Mouse (Mus musculus) frontal cortex, postnatal 14 days (tissue): Measurements from ENCODE around the gene Olfr738.

Source experiments
- DNase-seq, 2 experiments: peaks; one replicate each; pipeline ENCODE4 v3.0.0; 2022; ENCODE audit warnings: low spot score in 2 of 2

The Olfr738 gene

GRCm38 (mm10) chr14:50407268-50407667, at the start of gene Olfr738:
Gene Olfr738, plus strand, starts transcription at chr14:50407568.
- no peak for DNase-seq

- no peak for DNase-seq
These were observed 49.8 kb upstream of the Olfr738 start, which contains the start of gene Tlr11 for GRCm38 (mm10) chr14:50357593-50357992. Gene Tlr11, plus strand, starts transcription at chr14:50357914.

- DNase-seq, result no peak
These were observed 46.9 kb upstream of the Olfr738 start for GRCm38 (mm10) chr14:50360480-50360879.

DNA sequence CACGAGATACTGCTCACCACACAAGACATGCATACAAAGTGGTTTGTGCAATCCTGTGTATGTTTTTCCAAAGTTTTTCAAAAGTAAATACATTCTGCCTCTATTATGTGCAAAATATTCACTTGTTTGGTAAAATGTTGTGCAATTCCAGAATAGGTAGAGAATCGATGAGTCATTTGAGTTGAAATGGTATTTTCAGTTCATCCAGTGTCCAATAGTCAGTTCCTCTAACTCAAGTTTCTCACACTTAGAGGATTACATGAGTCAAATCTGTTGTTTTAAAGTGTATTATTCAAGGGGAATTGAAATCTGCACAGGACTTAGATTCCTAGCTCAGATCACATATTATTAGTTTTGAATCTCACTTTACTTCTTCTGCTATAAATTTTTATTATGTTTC, 43.8 kb upstream of the Olfr738 start:
- no peak for DNase-seq

DNA sequence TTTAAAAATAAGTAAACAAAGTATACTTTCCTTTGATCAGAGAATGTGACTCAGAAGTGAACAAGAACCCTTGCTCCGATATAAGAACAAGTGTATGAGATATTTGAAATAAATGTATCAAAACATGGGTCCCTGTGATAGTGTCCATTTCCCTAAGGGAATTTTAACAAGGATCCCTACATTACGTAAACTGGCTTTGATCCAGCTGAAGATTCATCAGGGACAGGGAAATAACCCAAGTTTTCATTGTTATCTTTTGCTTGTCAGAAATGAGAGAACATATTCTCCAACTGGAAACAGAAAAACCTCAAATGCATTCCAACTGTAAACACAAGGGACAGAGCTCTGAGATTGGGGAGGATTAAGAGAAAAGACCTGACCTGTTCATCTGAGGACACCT, 26.5 kb upstream of the Olfr738 start, which contains the start of gene Olfr736:
Gene Olfr736, plus strand, starts transcription at position 301 of the 400 bp plus-strand sequence.
- DNase-seq, result no peak

DNA sequence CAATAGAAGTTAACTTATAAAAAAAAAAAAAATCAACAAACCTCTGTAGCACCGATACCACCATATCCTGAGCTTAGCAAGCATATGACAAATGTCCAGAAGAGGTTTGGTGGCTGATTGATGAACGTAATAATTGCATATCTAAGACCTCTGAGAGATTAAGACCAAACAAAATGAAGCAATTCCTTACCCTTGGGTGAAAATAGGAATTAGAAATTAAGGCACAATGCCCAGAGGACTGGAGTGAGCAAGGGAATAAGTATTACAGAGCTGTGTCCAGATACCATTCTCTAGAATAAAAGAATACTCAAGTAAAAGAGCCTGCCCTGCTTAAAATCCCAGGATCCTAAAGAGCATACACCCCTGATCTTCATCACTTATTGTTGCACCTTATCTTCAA, 11.0 kb downstream of the Olfr738 start, which contains the start of gene Olfr739:
Gene Olfr739, plus strand, starts transcription at position 301 of the 400 bp plus-strand sequence.
- DNase-seq, result no peak

DNA sequence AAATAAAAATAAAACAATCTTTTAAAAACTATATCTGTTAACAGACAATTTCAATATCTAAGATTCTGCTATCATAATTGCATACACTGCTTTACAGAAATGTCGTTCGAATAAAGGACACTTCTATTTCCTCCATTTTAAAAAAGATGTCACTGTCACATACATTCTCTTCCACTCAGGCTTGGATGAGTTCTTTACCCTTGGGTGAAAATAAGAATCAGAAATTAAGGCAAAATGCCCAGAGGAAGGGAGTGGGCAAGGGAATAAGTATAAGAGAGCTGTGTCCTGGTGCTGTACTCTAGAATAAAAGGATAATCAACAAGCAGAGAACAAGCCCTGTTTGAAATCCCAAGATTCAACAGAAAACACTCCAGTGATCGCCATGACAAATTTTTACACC, 37.9 kb downstream of the Olfr738 start, which contains the start of gene Olfr740:
Gene Olfr740, plus strand, starts transcription at position 301 of the 400 bp plus-strand sequence.
- no peak for DNase-seq
